Mouse (Mus musculus) cortical plate, adult 2 months (tissue): ENCODE measurements around the gene Atp6v1c2. TPM values are rescaled to one million over a fixed set of nuclear protein-coding genes. Genes with fewer than 3 reads are reported as not detected.

Source experiments
- H3K27ac ChIP-seq: fragments of 200-500 bp; 2 replicates; pipeline ENCODE4 v1.5.1; 2012; ENCODE audit warnings: low read length, control low read depth, inconsistent platforms; ENCODE audit not compliant: insufficient read depth
- H3K4me1 ChIP-seq: fragments of 200-500 bp; 2 replicates; pipeline ENCODE4 v1.6.1; 2011; ENCODE audit warnings: low read length; ENCODE audit not compliant: control insufficient read depth, insufficient read depth
- H3K4me3 ChIP-seq: fragments of 200-500 bp; 2 replicates; pipeline ENCODE4 v1.5.1; 2011; ENCODE audit warnings: mild to moderate bottlenecking, low read length, control low read depth; ENCODE audit not compliant: insufficient read depth
- CTCF ChIP-seq: fragments of 200-500 bp; IDR thresholded peaks from 2 replicates; pipeline ENCODE4 v1.5.1; 2011; ENCODE audit warnings: mild to moderate bottlenecking, control low read depth, low read length; ENCODE audit not compliant: insufficient read depth; ENCODE audit errors: extremely low read depth
- POLR2A ChIP-seq: fragments of 200-500 bp; IDR thresholded peaks from 2 replicates; pipeline ENCODE4 v1.6.1; 2011; ENCODE audit warnings: mild to moderate bottlenecking, low read length, control low read depth; ENCODE audit not compliant: insufficient read depth; ENCODE audit errors: extremely low read depth
- polyA plus RNA-seq: library from polyadenylated mRNA; depleted of rRNA; stranded (reverse); fragments of >200 nt; gene quantifications from 2 replicates; pipeline ENCODE4 v1.2.3, GENCODE M21; 2012; rRNA removed

Atp6v1c2 gene
- polyA plus RNA-seq: 1.8 and 2.2 TPM in 2 replicates

- Histone ChIP-seq H3K4me3 (no peak within 1 kb of the TSS), H3K4me1 (no peaks in the 10 kb centered on the region), H3K27ac (no peak within 1 kb of the TSS)
- no peak for TF ChIP-seq POLR2A
These were observed at the start of gene Atp6v1c2 for GRCm38 (mm10) chr12:17329259-17329658. Gene Atp6v1c2, minus strand, starts transcription at chr12:17329359.

- no peak for TF ChIP-seq POLR2A
- no peak overlapping the region for H3K27ac ChIP-seq
- H3K4me1 ChIP-seq: no peaks in the 10 kb centered on the region
- H3K4me3 ChIP-seq: no peak overlapping the region
These were observed 47.4 kb upstream of the Atp6v1c2 start for GRCm38 (mm10) chr12:17376521-17376920.

GRCm38 (mm10) chr12:17375243-17375642 is 46.1 kb upstream of the Atp6v1c2 start:
- H3K4me3 ChIP-seq: no peak overlapping the region
- no peaks in the 10 kb centered on the region for H3K4me1 ChIP-seq
- TF ChIP-seq POLR2A: no peak
- H3K27ac ChIP-seq: no peak overlapping the region

GRCm38 (mm10) chr12:17373470-17373975 is 44.4 kb upstream of the Atp6v1c2 start:
- Histone ChIP-seq H3K4me3 (no peak overlapping the region), H3K27ac (no peak overlapping the region), H3K4me1 (no peaks in the 10 kb centered on the region)
- TF ChIP-seq POLR2A (no peak), CTCF (no peak)

GRCm38 (mm10) chr12:17372696-17373095 is 43.5 kb upstream of the Atp6v1c2 start:
- Histone ChIP-seq H3K27ac (no peak overlapping the region), H3K4me1 (no peaks in the 10 kb centered on the region), H3K4me3 (no peak overlapping the region)
- TF ChIP-seq POLR2A: no peak
- no peak for TF ChIP-seq CTCF

- no peak overlapping the region for H3K27ac ChIP-seq
- H3K4me1 ChIP-seq: no peaks in the 10 kb centered on the region
- TF ChIP-seq POLR2A (no peak), CTCF (0 out of 2 replicates have a peak, but pooled peaks have one; percentile 21)
- no peak overlapping the region for H3K4me3 ChIP-seq
These were observed 42.6 kb upstream of the Atp6v1c2 start for GRCm38 (mm10) chr12:17371589-17372235.

- TF ChIP-seq CTCF (no peak), POLR2A (no peak)
These were observed 40.6 kb upstream of the Atp6v1c2 start for GRCm38 (mm10) chr12:17369551-17370325.

GRCm38 (mm10) chr12:17369111-17369510 is 40.0 kb upstream of the Atp6v1c2 start:
- no peak overlapping the region for H3K4me3 ChIP-seq
- TF ChIP-seq POLR2A (no peak), CTCF (no peak)
- H3K27ac ChIP-seq: no peak overlapping the region
- no peaks in the 10 kb centered on the region for H3K4me1 ChIP-seq

More at GRCm38 (mm10) chr12:17369551-17370325, 40.6 kb upstream of the Atp6v1c2 start:
- H3K4me3 ChIP-seq: no peak overlapping the region
- no peak overlapping the region for H3K27ac ChIP-seq
- no peaks in the 10 kb centered on the region for H3K4me1 ChIP-seq

- TF ChIP-seq CTCF (peak; percentile 81), POLR2A (no peak)
- no peak overlapping the region for H3K27ac ChIP-seq
- no peaks in the 10 kb centered on the region for H3K4me1 ChIP-seq
- H3K4me3 ChIP-seq: no peak overlapping the region
These were observed 37.8 kb upstream of the Atp6v1c2 start for GRCm38 (mm10) chr12:17366981-17367380.

GRCm38 (mm10) chr12:17362316-17362715 is 33.2 kb upstream of the Atp6v1c2 start:
- TF ChIP-seq CTCF (no peak), POLR2A (no peak)
- H3K4me1 ChIP-seq: no peaks in the 10 kb centered on the region
- H3K27ac ChIP-seq: no peak overlapping the region
- H3K4me3 ChIP-seq: no peak overlapping the region
